Mouse (Mus musculus): Measurements from ENCODE around the gene Mettl26. TPM values are rescaled to one million over a fixed set of nuclear protein-coding genes. Genes with fewer than 3 reads are reported as not detected.

The Mettl26 gene
- polyA plus RNA-seq, 1 experiment from 2014 or later, result 53.5 TPM

- WGBS (ENCODE audit: insufficient replicate concordance), result 44% methylated on average over 21 of the region's 21 CpGs
These were observed 43.2 kb upstream of the Mettl26 start for GRCm38 (mm10) chr17:25831451-25832281.

GRCm38 (mm10) chr17:25832436-25833290 is 42.2 kb upstream of the Mettl26 start:
- ATAC-seq, result peak; percentile 89
- H3K36me3 ChIP-seq, result peaks cover 55% of the 10 kb centered on the region
- peak overlapping the region; percentile 93 for H3K27ac ChIP-seq
- H3K4me1 ChIP-seq, result peaks cover 87% of the 10 kb centered on the region
- no peaks in the 10 kb centered on the region for H3K9me3 ChIP-seq (replicated peaks)
- WGBS (ENCODE audit: insufficient replicate concordance), result under 1% methylated on average over 75 of the region's 77 CpGs
- H3K4me2 ChIP-seq, result peak overlapping the region; percentile 84
- no peaks in the 10 kb centered on the region for H3K27me3 ChIP-seq (replicated peaks)
- H3K9ac ChIP-seq, result peak overlapping the region; percentile 92
- peak overlapping the region; percentile 84 for H3K4me3 ChIP-seq

More at GRCm38 (mm10) chr17:25831451-25832281, 43.2 kb upstream of the Mettl26 start:
- H3K4me3 ChIP-seq, result peak overlapping the region; percentile 84
- no peaks in the 10 kb centered on the region for H3K9me3 ChIP-seq (replicated peaks)
- H3K27ac ChIP-seq, result peak overlapping the region; percentile 91
- peak overlapping the region; percentile 84 for H3K4me2 ChIP-seq
- H3K9ac ChIP-seq, result peak overlapping the region; percentile 92
- ATAC-seq, result no peak
- H3K4me1 ChIP-seq, result peaks cover 81% of the 10 kb centered on the region
- H3K27me3 ChIP-seq (replicated peaks), result no peaks in the 10 kb centered on the region
- H3K36me3 ChIP-seq, result peaks cover 61% of the 10 kb centered on the region

GRCm38 (mm10) chr17:25833291-25833663 is 41.6 kb upstream of the Mettl26 start, which contains the start of gene Stub1:
Gene Stub1 (minus strand): TSS chr17:25833404.
- peak within 1 kb of the TSS; percentile 84 for H3K4me2 ChIP-seq
- peaks cover 55% of the 10 kb centered on the region for H3K36me3 ChIP-seq
- WGBS (ENCODE audit: insufficient replicate concordance), result 0% methylated on average over 24 of the region's 24 CpGs
- peaks cover 88% of the 10 kb centered on the region for H3K4me1 ChIP-seq
- H3K9ac ChIP-seq, result peak within 1 kb of the TSS; percentile 92
- H3K9me3 ChIP-seq (replicated peaks), result no peaks in the 10 kb centered on the region
- H3K4me3 ChIP-seq, result peak within 1 kb of the TSS; percentile 84
- no peaks in the 10 kb centered on the region for H3K27me3 ChIP-seq (replicated peaks)
- peak within 1 kb of the TSS; percentile 93 for H3K27ac ChIP-seq
- ATAC-seq, result peak; percentile 53

- ATAC-seq, result no peak
- peak overlapping the region; percentile 92 for H3K9ac ChIP-seq
- H3K4me3 ChIP-seq, result peak overlapping the region; percentile 84
- WGBS (ENCODE audit: insufficient replicate concordance), result 43% methylated on average over 6 of the region's 6 CpGs
- peaks cover 84% of the 10 kb centered on the region for H3K4me1 ChIP-seq
- peaks cover 60% of the 10 kb centered on the region for H3K36me3 ChIP-seq
- H3K27ac ChIP-seq, result peak overlapping the region; percentile 93
- peak overlapping the region; percentile 84 for H3K4me2 ChIP-seq
- H3K9me3 ChIP-seq (replicated peaks), result no peaks in the 10 kb centered on the region
- H3K27me3 ChIP-seq (replicated peaks), result no peaks in the 10 kb centered on the region
These were observed 40.8 kb upstream of the Mettl26 start for GRCm38 (mm10) chr17:25833961-25834594.

- 89% methylated on average over 12 of the region's 12 CpGs for WGBS (ENCODE audit: insufficient replicate concordance)
- peak overlapping the region; percentile 92 for H3K9ac ChIP-seq
- H3K27ac ChIP-seq, result peak overlapping the region; percentile 93
- no peaks in the 10 kb centered on the region for H3K9me3 ChIP-seq (replicated peaks)
- peaks cover 65% of the 10 kb centered on the region for H3K36me3 ChIP-seq
- H3K27me3 ChIP-seq (replicated peaks), result no peaks in the 10 kb centered on the region
- peak overlapping the region; percentile 84 for H3K4me2 ChIP-seq
- ATAC-seq, result no peak
- H3K4me3 ChIP-seq, result peak overlapping the region; percentile 84
- peaks cover 84% of the 10 kb centered on the region for H3K4me1 ChIP-seq
These were observed 40.2 kb upstream of the Mettl26 start for GRCm38 (mm10) chr17:25834595-25835222.

GRCm38 (mm10) chr17:25835301-25835700 is 39.6 kb upstream of the Mettl26 start:
- Histone ChIP-seq H3K4me3 (peak overlapping the region; percentile 84; the same call in 1 of the 2 replicates), H3K36me3 (peaks cover 65% of the 10 kb centered on the region), H3K9me3 (replicated peaks) (no peaks in the 10 kb centered on the region), H3K9ac (peak overlapping the region; percentile 92; the same call in 1 of the 2 replicates), H3K4me1 (peaks cover 84% of the 10 kb centered on the region), H3K27me3 (replicated peaks) (no peaks in the 10 kb centered on the region), H3K27ac (no peak overlapping the region), H3K4me2 (peak overlapping the region; percentile 84)
- no peak for ATAC-seq
- 88% methylated on average over 7 of the region's 7 CpGs for WGBS (ENCODE audit: insufficient replicate concordance)

- H3K27ac ChIP-seq, result no peak overlapping the region
- no peaks in the 10 kb centered on the region for H3K27me3 ChIP-seq (replicated peaks)
- 0 out of 2 replicates have a peak overlapping the region, but pooled peaks have one; percentile 56 for H3K9ac ChIP-seq
- 89% methylated on average over 16 of the region's 16 CpGs for WGBS (ENCODE audit: insufficient replicate concordance)
- no peak for ATAC-seq
- H3K9me3 ChIP-seq (replicated peaks), result no peaks in the 10 kb centered on the region
- no peak overlapping the region for H3K4me3 ChIP-seq
- H3K4me1 ChIP-seq, result peaks cover 81% of the 10 kb centered on the region
- peak overlapping the region; percentile 71; the same call in 1 of the 2 replicates for H3K4me2 ChIP-seq
- peaks cover 65% of the 10 kb centered on the region for H3K36me3 ChIP-seq
These were observed 39.1 kb upstream of the Mettl26 start for GRCm38 (mm10) chr17:25835816-25836215.

- Histone ChIP-seq H3K27me3 (replicated peaks) (no peaks in the 10 kb centered on the region), H3K9me3 (replicated peaks) (no peaks in the 10 kb centered on the region), H3K4me2 (peak overlapping the region; percentile 71), H3K4me1 (peaks cover 74% of the 10 kb centered on the region), H3K9ac (peak overlapping the region; percentile 56), H3K4me3 (peak overlapping the region; percentile 38), H3K36me3 (peaks cover 65% of the 10 kb centered on the region), H3K27ac (peak overlapping the region; percentile 12)
- WGBS (ENCODE audit: insufficient replicate concordance), result 25% methylated on average over 22 of the region's 23 CpGs
- ATAC-seq, result no peak
These were observed 38.3 kb upstream of the Mettl26 start for GRCm38 (mm10) chr17:25836397-25837075.

- H3K4me3 ChIP-seq, result peak within 1 kb of the TSS; percentile 38
- WGBS (ENCODE audit: insufficient replicate concordance), result 1% methylated on average over 28 of the region's 29 CpGs
- peak within 1 kb of the TSS; percentile 56 for H3K9ac ChIP-seq
- peaks cover 66% of the 10 kb centered on the region for H3K36me3 ChIP-seq
- no peaks in the 10 kb centered on the region for H3K27me3 ChIP-seq (replicated peaks)
- no peak for ATAC-seq
- peak within 1 kb of the TSS; percentile 71 for H3K4me2 ChIP-seq
- H3K27ac ChIP-seq, result peak within 1 kb of the TSS; percentile 12
- no peaks in the 10 kb centered on the region for H3K9me3 ChIP-seq (replicated peaks)
- H3K4me1 ChIP-seq, result peaks cover 69% of the 10 kb centered on the region
These were observed 37.8 kb upstream of the Mettl26 start, which contains the start of gene Rhbdl1 for GRCm38 (mm10) chr17:25837076-25837410. Gene Rhbdl1 (minus strand): TSS chr17:25837295.

- Histone ChIP-seq H3K4me2 (peak overlapping the region; percentile 71), H3K9me3 (replicated peaks) (no peaks in the 10 kb centered on the region), H3K9ac (no peak overlapping the region), H3K27ac (peak overlapping the region; percentile 12; the same call in 1 of the 2 replicates), H3K27me3 (replicated peaks) (no peaks in the 10 kb centered on the region), H3K4me3 (no peak overlapping the region), H3K4me1 (peaks cover 71% of the 10 kb centered on the region), H3K36me3 (peaks cover 71% of the 10 kb centered on the region)
- WGBS (ENCODE audit: insufficient replicate concordance), result 49% methylated on average over 3 of the region's 3 CpGs
- no peak for ATAC-seq
These were observed 37.3 kb upstream of the Mettl26 start for GRCm38 (mm10) chr17:25837533-25837932.

Data from liver, embryonic 12.5 days (tissue).